Mouse (Mus musculus): Measurements from ENCODE around the gene Fam221a.
"Not testable (repeated sequence)": the region's sequence is repeated elsewhere in the genome, so short reads cannot be mapped to it uniquely, and the experiment has no call there.

Fam221a gene

GRCm38 (mm10) chr6:49378328-49378727, 10.8 kb downstream of the Fam221a start:
- DNase-seq (ENCODE audit: low read depth, low spot score), result peak; percentile 4

- no peak for DNase-seq (ENCODE audit: low read depth, low spot score)
These were observed 26.7 kb downstream of the Fam221a start for GRCm38 (mm10) chr6:49394276-49394675.

GRCm38 (mm10) chr6:49395316-49395715, 27.8 kb downstream of the Fam221a start, which contains the start of gene Stk31:
Gene Stk31 (plus strand): TSS chr6:49395604.
- DNase-seq (ENCODE audit: low read depth, low spot score), result no peak

GRCm38 (mm10) chr6:49397466-49397865, 29.9 kb downstream of the Fam221a start:
- DNase-seq (ENCODE audit: low read depth, low spot score), result peak; percentile 13

DNA sequence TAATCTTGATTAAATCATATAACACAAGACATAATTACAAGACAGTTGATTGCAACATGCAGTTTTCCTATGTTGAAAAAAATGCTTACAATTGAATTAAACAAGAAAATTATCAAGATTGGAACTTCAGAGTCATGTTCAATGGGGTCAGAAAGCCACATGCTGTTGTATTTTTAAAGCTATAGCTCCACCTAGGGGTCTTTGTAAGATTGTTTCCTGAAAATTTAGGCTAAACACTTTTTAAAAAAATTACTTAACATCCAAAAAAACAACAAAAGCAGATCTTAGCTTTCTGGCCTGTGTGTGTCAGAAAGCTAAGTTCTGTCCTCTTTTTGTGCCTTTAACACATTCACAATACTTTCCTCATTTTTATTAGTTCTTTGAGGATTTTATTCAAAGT, 30.8 kb downstream of the Fam221a start:
- peak; percentile 37 for DNase-seq (ENCODE audit: low read depth, low spot score)

DNA sequence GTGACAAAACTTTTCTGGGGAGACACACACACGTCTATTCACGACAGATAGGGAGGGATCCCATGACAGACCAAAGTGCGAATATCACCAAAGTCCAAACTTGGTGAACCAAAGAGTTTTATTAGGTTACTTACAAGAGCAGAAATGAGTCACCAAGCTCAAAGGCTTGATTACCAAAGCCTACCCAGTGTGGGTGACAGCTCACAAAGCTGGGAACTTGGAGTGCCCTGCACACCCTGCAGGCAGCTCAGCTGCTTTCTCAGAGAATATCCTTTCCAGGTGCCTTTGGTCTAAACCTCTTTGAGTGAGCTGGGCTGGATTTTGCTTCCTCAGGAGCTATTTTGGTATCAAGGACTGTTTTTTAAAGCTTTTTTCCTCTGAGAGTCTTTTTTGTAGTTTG, 43.3 kb downstream of the Fam221a start:
- DNase-seq (ENCODE audit: low read depth, low spot score), result peak; percentile 61

GRCm38 (mm10) chr6:49412967-49413366, 45.4 kb downstream of the Fam221a start:
- not testable (repeated sequence) for DNase-seq (ENCODE audit: low read depth, low spot score)

DNA sequence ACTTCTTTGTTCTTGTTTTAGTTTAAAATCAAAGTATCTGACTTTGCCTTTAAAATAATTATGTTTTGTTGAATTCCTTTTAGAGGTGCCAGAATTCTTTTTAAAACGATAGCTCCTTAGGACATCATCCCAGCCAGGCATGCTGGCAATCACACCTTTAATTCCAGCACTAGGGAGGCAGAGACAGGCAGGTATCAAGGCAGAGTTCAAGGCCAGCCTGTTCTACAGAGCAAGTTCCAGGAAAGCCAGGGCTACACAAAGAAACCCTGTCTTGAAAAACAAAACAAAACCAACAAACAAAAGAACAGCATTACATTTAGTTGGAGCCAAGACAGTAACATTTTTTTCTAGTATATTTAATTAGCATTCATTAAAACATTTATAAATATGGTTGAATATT, 48.4 kb downstream of the Fam221a start:
- DNase-seq (ENCODE audit: low read depth, low spot score), result no peak

GRCm38 (mm10) chr6:49437306-49437705, 69.8 kb downstream of the Fam221a start:
- peak; percentile 4 for DNase-seq (ENCODE audit: low read depth, low spot score)

All from brain, adult 2 months (tissue).